Mouse (Mus musculus) hindbrain, embryonic 13.5 days (tissue): ENCODE results near the gene Tmem50b. TPM values are rescaled to one million over a fixed set of nuclear protein-coding genes. Genes with fewer than 3 reads are reported as not detected.

Experiments used
- ATAC-seq: fragments of 200-750 bp; cut with Nextera tagmentation; 2 replicates; pipeline ENCODE4 v1.8.0; 2017; ENCODE audit warnings: moderate TSS enrichment; ENCODE audit not compliant: low FRiP score
- H3K27ac ChIP-seq: fragments of 300-500 bp; sonication (generic); 2 replicates; pipeline ENCODE4 v1.5.1; 2015; ENCODE audit warnings: inconsistent platforms, mild to moderate bottlenecking, moderate library complexity
- H3K27me3 ChIP-seq: fragments of 300-500 bp; sonication (generic); 2 replicates; pipeline ENCODE4 v1.6.1; 2015; ENCODE audit warnings: mild to moderate bottlenecking, inconsistent platforms
- H3K36me3 ChIP-seq: fragments of 300-500 bp; sonication (generic); 2 replicates; pipeline ENCODE4 v1.6.1; 2015; ENCODE audit warnings: mild to moderate bottlenecking, inconsistent platforms
- H3K4me1 ChIP-seq: fragments of 300-500 bp; sonication (generic); replicated peaks from 2 replicates; pipeline ENCODE4 v1.6.1; 2015; ENCODE audit warnings: inconsistent platforms
- H3K4me2 ChIP-seq: fragments of 300-500 bp; sonication (generic); 2 replicates; pipeline ENCODE4 v1.6.1; 2015; ENCODE audit warnings: inconsistent platforms, mild to moderate bottlenecking, moderate library complexity
- H3K4me3 ChIP-seq: fragments of 300-500 bp; sonication (generic); 2 replicates; pipeline ENCODE4 v1.5.1; 2015; ENCODE audit warnings: mild to moderate bottlenecking, inconsistent platforms
- H3K9ac ChIP-seq: fragments of 300-500 bp; sonication (generic); 2 replicates; pipeline ENCODE4 v1.6.1; 2015; ENCODE audit warnings: mild to moderate bottlenecking, inconsistent platforms
- H3K9me3 ChIP-seq: fragments of 300-500 bp; sonication (generic); 2 replicates; pipeline ENCODE4 v1.6.1; 2016; ENCODE audit warnings: inconsistent platforms
- WGBS: fragments of 180-500 bp; shearing (Covaris S2); methylation state at CpG from one replicate; pipeline ENCODE4 v1.1.7; 2015; 5-methylcytosine and 5-hydroxymethylcytosine counted together
- polyA plus RNA-seq: library from polyadenylated mRNA; unstranded; fragments of >200 nt; fragmentation: Nextera tagmentation; extraction: Ambion mirVana; gene quantifications from 2 replicates; pipeline ENCODE4 v1.2.1, GENCODE M21; 2015

Gene Tmem50b
- polyA plus RNA-seq, 1 experiment from 2014 or later = 69.5 TPM

DNA sequence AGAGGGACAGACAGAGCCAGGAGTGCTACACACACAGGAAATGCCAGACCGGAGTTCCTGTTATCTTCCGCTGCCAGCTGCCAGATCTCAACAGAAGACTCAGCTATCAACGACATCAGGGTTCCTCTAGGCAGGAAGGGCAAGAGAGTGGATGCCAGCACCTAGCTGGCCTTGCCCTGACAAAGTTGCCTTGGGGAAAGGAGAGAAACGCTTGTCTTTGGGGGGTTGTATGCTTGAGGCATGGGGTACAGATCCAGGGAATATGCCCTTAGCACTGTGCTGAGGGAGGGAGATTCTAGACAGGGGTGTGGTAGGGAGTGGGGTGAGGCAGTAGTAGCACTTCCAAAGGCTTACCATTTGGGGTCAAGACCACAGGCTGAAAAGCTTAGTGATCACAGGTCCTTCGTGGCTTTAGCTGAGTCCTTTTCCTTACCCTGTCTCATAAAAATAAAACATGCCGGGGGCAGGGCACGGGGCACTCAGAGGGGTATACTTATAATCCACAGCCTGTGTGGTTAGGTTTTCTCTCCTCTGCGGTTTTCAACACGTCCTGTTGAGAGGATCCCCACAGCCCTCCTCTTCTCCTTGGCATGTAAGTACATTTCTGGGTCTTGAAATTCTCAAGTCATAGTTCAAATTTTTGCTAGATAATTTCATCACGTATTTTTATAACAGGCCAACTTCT lies 51.9 kb downstream of the Tmem50b start:
- no peaks in the 10 kb centered on the region for H3K9me3 ChIP-seq
- peaks cover 6% of the 10 kb centered on the region; the same call in 1 of the 2 replicates for H3K27me3 ChIP-seq
- no peak overlapping the region for H3K27ac ChIP-seq
- WGBS = 77% methylated on average over 10 of the region's 10 CpGs
- no peak overlapping the region for H3K4me2 ChIP-seq
- peaks cover 33% of the 10 kb centered on the region for H3K4me1 ChIP-seq
- no peak for ATAC-seq
- H3K4me3 ChIP-seq = no peak overlapping the region
- H3K36me3 ChIP-seq = no peaks in the 10 kb centered on the region
- no peak overlapping the region for H3K9ac ChIP-seq

DNA sequence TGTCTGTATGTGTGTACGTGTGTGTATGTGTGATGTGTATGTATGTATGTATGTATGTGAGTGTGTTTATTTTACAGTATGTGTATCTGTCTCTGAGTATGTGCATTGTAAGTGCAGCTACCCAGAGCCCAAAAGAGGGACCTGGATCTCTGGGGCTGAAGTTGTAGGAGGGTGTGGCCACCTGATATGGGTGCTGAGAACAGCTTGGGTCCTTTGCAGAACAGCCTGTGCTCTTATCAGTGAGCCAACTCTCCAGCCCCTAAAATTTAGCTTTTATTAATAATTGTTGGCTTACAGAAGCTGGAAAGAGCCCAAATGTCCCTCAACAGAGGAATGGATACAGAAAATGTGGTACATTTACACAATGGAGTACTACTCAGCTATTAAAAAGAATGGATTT lies 54.0 kb downstream of the Tmem50b start:
- WGBS = 92% methylated on average over 1 of the region's 1 CpGs
- no peaks in the 10 kb centered on the region for H3K9me3 ChIP-seq
- H3K9ac ChIP-seq = no peak overlapping the region
- H3K27ac ChIP-seq = no peak overlapping the region
- H3K36me3 ChIP-seq = no peaks in the 10 kb centered on the region
- H3K4me1 ChIP-seq = peaks cover 19% of the 10 kb centered on the region
- H3K4me2 ChIP-seq = no peak overlapping the region
- ATAC-seq = no peak
- peaks cover 6% of the 10 kb centered on the region; the same call in 1 of the 2 replicates for H3K27me3 ChIP-seq
- no peak overlapping the region for H3K4me3 ChIP-seq

DNA sequence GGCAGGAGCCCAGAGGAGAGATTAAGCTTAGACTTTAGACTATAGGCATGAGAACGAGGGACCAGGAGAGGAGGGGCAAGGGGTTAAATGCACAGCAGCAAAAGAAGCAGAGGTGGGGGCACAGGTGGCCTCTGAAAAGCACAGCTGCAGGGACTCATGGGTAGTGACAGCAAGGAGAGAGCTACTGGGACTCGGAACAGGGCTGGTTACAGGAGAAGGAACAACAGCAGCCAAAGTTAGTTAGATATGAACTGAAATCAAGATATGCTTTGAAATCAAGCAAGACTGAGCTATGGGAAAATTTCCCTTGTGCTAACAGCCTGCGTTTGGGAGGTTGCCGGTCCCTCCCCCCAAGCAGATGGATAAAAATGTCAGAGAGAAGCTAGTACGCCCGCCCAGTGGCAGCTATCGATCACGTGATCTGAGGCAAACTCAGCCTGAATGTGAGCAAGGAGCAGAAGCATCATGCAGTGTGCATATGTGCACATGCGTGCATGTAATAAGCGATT lies 56.0 kb downstream of the Tmem50b start:
- ATAC-seq = peak; percentile 40; the same call in 1 of the 2 replicates
- Histone ChIP-seq H3K4me3 (no peak overlapping the region), H3K27ac (no peak overlapping the region), H3K4me2 (peak overlapping the region; percentile 36), H3K4me1 (peaks cover 5% of the 10 kb centered on the region), H3K9ac (no peak overlapping the region), H3K27me3 (peaks cover 6% of the 10 kb centered on the region; the same call in 1 of the 2 replicates), H3K9me3 (no peaks in the 10 kb centered on the region), H3K36me3 (no peaks in the 10 kb centered on the region)
- WGBS = 37% methylated on average over 10 of the region's 10 CpGs

DNA sequence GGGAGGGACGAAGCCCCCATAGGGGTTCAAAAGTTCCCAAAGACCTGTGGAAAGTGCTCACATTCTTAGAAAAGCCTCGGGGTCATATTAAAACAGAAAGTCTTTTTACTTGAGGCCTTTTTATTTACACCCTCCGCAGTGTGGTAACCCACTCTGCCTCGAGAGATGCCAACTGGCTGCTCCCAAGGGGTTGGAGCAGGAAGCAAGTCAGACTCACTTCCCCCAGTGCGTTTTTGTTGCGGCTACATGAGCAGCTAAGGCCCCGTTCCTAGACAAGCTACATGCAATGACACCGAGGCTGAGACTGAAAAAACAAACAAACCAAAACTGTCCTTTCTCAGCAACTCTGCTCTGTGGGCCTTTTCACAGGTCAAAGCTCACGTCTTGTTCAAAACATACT lies 59.1 kb downstream of the Tmem50b start:
- 73% methylated on average over 9 of the region's 9 CpGs for WGBS
- no peak for ATAC-seq
- no peaks in the 10 kb centered on the region for H3K36me3 ChIP-seq
- H3K27me3 ChIP-seq = no peaks in the 10 kb centered on the region
- H3K4me3 ChIP-seq = no peak overlapping the region
- no peak overlapping the region for H3K4me2 ChIP-seq
- no peak overlapping the region for H3K9ac ChIP-seq
- no peak overlapping the region for H3K27ac ChIP-seq
- H3K4me1 ChIP-seq = no peaks in the 10 kb centered on the region; the same call in 1 of the 2 replicates
- no peaks in the 10 kb centered on the region for H3K9me3 ChIP-seq

DNA sequence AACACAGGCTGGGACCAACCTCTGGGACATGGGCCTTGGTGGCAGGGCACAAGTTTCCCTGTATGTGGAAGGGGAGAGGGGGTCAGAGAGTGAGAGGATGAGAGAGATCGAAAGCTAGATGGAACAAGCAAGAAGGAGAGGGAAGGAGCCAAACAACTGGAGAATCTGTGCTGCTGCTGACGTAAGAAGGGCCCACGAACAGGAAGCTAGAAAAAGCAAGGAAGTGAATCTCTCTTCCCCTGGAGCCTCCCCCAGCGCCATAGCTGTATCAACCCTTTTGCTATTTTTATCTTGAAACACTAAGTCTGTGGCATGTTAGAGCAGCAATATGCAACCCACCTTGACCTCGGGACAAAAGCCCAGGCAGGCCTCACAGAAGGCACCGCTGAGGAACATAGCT lies 59.5 kb downstream of the Tmem50b start:
- H3K4me1 ChIP-seq = no peaks in the 10 kb centered on the region; the same call in 1 of the 2 replicates
- no peaks in the 10 kb centered on the region for H3K9me3 ChIP-seq
- H3K27me3 ChIP-seq = no peaks in the 10 kb centered on the region
- no peak overlapping the region for H3K4me3 ChIP-seq
- H3K4me2 ChIP-seq = no peak overlapping the region
- no peak overlapping the region for H3K9ac ChIP-seq
- H3K27ac ChIP-seq = no peak overlapping the region
- H3K36me3 ChIP-seq = no peaks in the 10 kb centered on the region
- 78% methylated on average over 6 of the region's 6 CpGs for WGBS
- ATAC-seq = no peak

DNA sequence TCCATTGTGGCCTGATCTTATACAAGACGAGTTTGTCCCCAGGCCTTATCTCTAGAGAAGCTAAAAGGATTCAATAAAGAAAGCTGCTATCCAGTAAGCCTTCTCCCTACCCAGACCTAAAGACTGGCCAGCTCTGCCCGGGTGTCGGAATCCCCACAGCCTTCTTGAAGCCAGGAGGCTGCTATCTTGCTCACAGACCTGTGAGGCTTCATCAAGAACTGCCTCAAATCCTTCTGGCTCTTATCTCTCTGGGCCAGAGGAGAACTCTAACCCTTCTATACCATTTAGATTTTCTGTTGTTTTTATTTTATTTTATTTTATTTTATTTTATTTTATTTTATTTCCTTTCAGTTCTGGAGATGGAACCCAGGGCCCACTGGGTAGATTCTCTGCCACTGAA lies 60.5 kb downstream of the Tmem50b start:
- WGBS = 82% methylated on average over 3 of the region's 3 CpGs
- no peak for ATAC-seq

DNA sequence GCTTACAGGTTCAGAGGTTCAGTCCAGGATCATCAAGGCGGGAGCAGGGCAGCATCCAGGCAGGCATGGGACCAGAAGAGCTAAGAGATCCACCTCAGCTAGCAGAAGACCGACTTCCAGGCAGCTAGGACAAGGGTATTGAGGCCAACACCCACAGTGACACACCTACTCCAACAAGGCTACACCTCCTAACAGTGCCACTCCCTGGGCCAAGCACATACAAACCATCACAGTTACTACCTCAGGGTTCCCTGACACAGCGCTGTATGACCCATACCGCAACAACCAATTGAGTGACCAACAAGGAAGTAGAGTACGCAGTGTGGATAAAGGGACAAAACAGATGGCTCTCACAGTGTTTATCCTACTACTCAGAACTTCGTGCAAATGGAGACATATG lies 61.2 kb downstream of the Tmem50b start:
- Histone ChIP-seq H3K4me1 (no peaks in the 10 kb centered on the region; the same call in 1 of the 2 replicates), H3K4me2 (no peak overlapping the region), H3K27me3 (no peaks in the 10 kb centered on the region), H3K9ac (no peak overlapping the region), H3K27ac (no peak overlapping the region), H3K4me3 (no peak overlapping the region), H3K36me3 (no peaks in the 10 kb centered on the region), H3K9me3 (no peaks in the 10 kb centered on the region)
- ATAC-seq = no peak
- 90% methylated on average over 6 of the region's 6 CpGs for WGBS

More for the DNA sequence above, 60.5 kb downstream of the Tmem50b start:
- Histone ChIP-seq H3K36me3 (no peaks in the 10 kb centered on the region), H3K9me3 (no peaks in the 10 kb centered on the region), H3K27ac (no peak overlapping the region), H3K9ac (no peak overlapping the region), H3K4me2 (no peak overlapping the region), H3K27me3 (no peaks in the 10 kb centered on the region), H3K4me3 (no peak overlapping the region), H3K4me1 (no peaks in the 10 kb centered on the region; the same call in 1 of the 2 replicates)

DNA sequence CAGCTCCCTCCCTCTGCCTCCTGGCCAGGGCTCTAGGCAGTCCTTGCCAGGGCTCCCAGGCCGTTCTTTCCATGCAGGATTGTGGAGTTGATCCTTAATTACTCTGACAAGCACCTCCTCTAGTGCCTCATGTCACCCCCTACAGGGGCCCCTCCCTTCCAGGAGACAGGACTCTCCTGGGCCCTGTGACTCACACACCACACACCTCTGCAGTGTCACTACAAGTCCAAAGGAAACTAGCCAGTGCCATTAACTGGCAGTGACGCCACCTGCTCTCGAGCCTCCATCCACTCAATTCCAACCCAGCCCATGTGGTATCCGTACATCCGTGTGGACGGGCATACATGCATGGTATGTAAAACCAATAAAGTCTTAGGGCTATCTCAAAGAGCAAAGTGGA lies 62.7 kb downstream of the Tmem50b start:
- Histone ChIP-seq H3K36me3 (no peaks in the 10 kb centered on the region), H3K4me2 (no peak overlapping the region), H3K27me3 (no peaks in the 10 kb centered on the region), H3K4me1 (no peaks in the 10 kb centered on the region), H3K4me3 (no peak overlapping the region), H3K9me3 (no peaks in the 10 kb centered on the region), H3K27ac (no peak overlapping the region), H3K9ac (no peak overlapping the region)
- 87% methylated on average over 6 of the region's 6 CpGs for WGBS
- ATAC-seq = no peak

DNA sequence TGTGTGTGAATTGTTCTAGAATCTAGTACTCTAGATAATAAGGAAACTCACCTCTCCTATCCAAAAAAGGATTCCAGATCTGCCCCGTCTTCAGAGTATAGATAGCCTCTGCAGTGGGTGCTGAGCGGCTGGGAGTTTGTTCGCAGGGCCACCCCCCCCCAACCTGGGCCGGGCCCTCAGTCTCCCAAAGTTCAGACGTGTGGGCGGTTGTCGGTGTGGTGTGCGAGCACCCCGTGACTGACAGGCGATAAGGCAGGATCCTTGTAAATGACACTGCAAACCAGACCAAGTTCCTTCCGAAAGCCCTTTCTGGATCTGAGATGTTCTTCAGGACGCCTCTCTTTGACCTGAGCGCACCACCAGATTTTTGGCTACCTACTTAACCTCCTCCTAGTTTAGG lies 63.1 kb downstream of the Tmem50b start:
- 56% methylated on average over 13 of the region's 13 CpGs for WGBS
- no peak for ATAC-seq
- no peaks in the 10 kb centered on the region for H3K9me3 ChIP-seq
- no peak overlapping the region for H3K27ac ChIP-seq
- H3K4me1 ChIP-seq = no peaks in the 10 kb centered on the region
- H3K36me3 ChIP-seq = no peaks in the 10 kb centered on the region
- H3K27me3 ChIP-seq = no peaks in the 10 kb centered on the region
- no peak overlapping the region for H3K9ac ChIP-seq
- H3K4me3 ChIP-seq = no peak overlapping the region
- H3K4me2 ChIP-seq = no peak overlapping the region

DNA sequence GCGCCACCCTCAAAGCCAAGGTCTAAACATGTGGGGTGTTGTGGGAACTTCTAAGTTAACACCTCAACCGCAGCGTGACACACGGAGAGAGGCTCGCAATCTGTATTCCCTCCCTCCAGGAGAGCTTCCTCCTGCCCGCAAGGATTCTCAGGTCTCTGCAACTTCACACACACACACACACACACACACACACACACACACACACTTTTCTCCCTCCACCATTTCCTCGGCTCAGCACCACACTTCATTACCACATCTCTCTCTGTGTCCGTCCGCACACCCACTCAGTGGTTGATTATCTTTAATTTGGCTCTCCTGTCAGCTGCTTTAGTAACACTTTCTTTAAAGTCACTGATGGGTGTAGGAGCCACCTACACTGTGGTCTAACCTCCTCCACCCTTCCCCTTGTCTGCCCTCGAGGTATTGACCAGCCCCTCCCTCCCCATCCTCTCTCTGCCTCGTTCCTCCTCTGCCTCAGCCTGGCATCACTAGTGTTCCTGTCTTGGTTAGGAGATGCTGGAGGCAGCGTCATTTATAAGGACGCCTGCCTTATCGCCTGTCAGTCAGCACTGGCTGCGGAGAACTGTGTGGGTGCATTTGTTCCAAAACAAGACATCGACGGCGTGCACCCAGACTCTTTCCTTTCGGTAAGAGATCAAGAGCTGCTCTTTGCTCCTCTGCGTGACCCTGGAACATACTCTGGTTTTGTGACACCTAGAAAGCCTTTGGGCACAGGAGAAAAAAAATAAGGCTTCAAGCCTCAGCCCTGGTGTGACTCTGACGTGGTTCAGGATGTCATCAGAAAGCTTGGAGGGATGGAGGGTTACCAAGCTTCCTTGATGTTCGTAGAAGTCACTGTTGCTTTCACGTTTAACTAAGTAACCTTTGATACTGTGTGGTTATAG lies 64.3 kb downstream of the Tmem50b start:
- Histone ChIP-seq H3K27me3 (no peaks in the 10 kb centered on the region), H3K9ac (no peak overlapping the region), H3K4me3 (no peak overlapping the region), H3K4me1 (no peaks in the 10 kb centered on the region), H3K27ac (no peak overlapping the region), H3K36me3 (no peaks in the 10 kb centered on the region), H3K9me3 (no peaks in the 10 kb centered on the region), H3K4me2 (no peak overlapping the region)
- WGBS = 74% methylated on average over 23 of the region's 23 CpGs
- no peak for ATAC-seq

DNA sequence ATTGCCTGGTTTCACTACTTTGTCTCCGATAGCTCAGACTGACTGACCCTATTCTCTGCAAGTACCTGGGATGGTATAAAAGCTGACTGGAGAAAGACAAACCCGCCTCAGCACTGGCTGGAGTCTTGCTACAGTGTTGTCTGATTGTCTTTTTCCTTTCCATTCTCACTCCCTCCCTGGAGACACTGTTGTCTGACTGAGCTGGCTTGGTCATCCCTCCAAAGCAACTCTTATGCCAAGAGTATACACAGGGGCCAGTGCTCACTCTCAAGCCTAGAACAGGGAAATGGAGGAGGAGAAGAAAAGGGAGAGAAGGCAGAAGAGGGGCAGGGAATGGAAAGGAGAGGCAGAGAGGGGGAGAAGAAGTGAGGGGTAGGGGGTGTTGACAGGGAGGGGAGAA lies 65.2 kb downstream of the Tmem50b start:
- Histone ChIP-seq H3K4me1 (no peaks in the 10 kb centered on the region), H3K9ac (no peak overlapping the region), H3K27ac (no peak overlapping the region), H3K36me3 (no peaks in the 10 kb centered on the region), H3K27me3 (no peaks in the 10 kb centered on the region), H3K4me2 (no peak overlapping the region), H3K9me3 (no peaks in the 10 kb centered on the region), H3K4me3 (no peak overlapping the region)
- ATAC-seq = no peak
- WGBS = 39% methylated on average over 2 of the region's 2 CpGs

DNA sequence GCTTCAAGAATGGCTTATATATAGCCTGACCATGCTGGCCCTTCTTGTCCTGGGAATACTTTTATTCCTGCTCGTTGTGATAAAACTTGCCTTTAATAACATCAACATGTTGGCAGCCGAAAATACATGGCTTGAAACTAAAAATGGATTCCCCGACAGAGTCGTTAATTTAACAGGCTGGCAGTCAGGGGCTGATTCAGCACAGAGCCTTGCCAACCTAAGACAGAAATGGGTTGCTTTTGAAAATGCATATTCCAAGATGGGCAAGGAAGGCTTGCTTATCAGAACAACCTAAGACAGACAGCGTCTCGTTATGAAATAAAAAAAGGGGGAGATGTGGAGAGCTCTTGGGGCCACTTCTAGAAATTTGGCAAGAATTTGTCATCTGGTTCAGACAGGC lies 65.7 kb downstream of the Tmem50b start:
- no peaks in the 10 kb centered on the region for H3K36me3 ChIP-seq
- H3K9ac ChIP-seq = no peak overlapping the region
- no peak overlapping the region for H3K27ac ChIP-seq
- no peak overlapping the region for H3K4me3 ChIP-seq
- no peaks in the 10 kb centered on the region for H3K27me3 ChIP-seq
- H3K9me3 ChIP-seq = no peaks in the 10 kb centered on the region
- H3K4me1 ChIP-seq = no peaks in the 10 kb centered on the region
- no peak overlapping the region for H3K4me2 ChIP-seq
- 90% methylated on average over 6 of the region's 6 CpGs for WGBS
- no peak for ATAC-seq
